8 mouse cellular contexts compared by ENCODE assay signal in genomic region chr7:90029548-90030485, GRCm38 (mm10). TPM values are rescaled to one million over a fixed set of nuclear protein-coding genes. Genes with fewer than 3 reads are reported as not detected.
A peak's percentile ranks its signal among the peaks of the same experiment; 100 is the strongest.
DNase-seq lines count a peak whose midpoint lies in the region; ATAC-seq and TF ChIP-seq lines count a peak whose summit lies in the region.

No protein-coding gene starts in this region.

- H3K9me3 ChIP-seq in hindbrain, embryonic 16.5 days (ENCODE audit: control insufficient read depth, low read length): no peaks in the 10 kb centered on the region
- no peaks in the 10 kb centered on the region for H3K9me3 ChIP-seq in liver, postnatal 0 days (ENCODE audit: low read length)
- no peaks in the 10 kb centered on the region for H3K9me3 ChIP-seq in neural tube, embryonic 14.5 days (ENCODE audit: control insufficient read depth, low read length)

- H3K27me3 ChIP-seq in hindbrain, embryonic 16.5 days (replicated peaks; ENCODE audit: control insufficient read depth, insufficient read depth, low read length): no peaks in the 10 kb centered on the region
- H3K27me3 ChIP-seq in liver, postnatal 0 days (ENCODE audit: insufficient read depth, low read length): no peaks in the 10 kb centered on the region
- no peaks in the 10 kb centered on the region for H3K27me3 ChIP-seq in neural tube, embryonic 14.5 days (ENCODE audit: control insufficient read depth, insufficient read depth, low read length)

- DNase-seq in cerebellum, adult 9-11 months: peak; percentile 58
- peak; percentile 63 for DNase-seq in gastrocnemius, postnatal 14 days
- DNase-seq in liver, postnatal 0 days: no peak
- DNase-seq in right cerebral cortex, adult 18-20 months: no peak
- no peak for DNase-seq in spleen, postnatal 36 days (ENCODE audit: low spot score in 2 of 2)

- peak; percentile 83 for TF ChIP-seq EP300 in liver, postnatal 0 days (IDR thresholded peaks at IDR 0.05; ENCODE audit: low read depth)

- ATAC-seq in hindbrain, embryonic 16.5 days: peak; percentile 78
- peak; percentile 40 for ATAC-seq in liver, postnatal 0 days
- peak; percentile 61 for ATAC-seq in neural tube, embryonic 14.5 days (ENCODE audit: low read depth)

- H3K4me2 ChIP-seq in hindbrain, embryonic 16.5 days (ENCODE audit: low read length): peak overlapping the region; percentile 40
- 0 out of 2 replicates have a peak overlapping the region, but pooled peaks have one; percentile 33 for H3K4me2 ChIP-seq in liver, postnatal 0 days (ENCODE audit: low read depth, low read length)
- peak overlapping the region; percentile 19; the same call in 1 of the 2 replicates for H3K4me2 ChIP-seq in neural tube, embryonic 14.5 days (ENCODE audit: low read depth, low read length)

- peaks cover 58% of the 10 kb centered on the region for H3K4me1 ChIP-seq in bone marrow macrophage, adult 2 months (ENCODE audit: control insufficient read depth, insufficient read depth, low read length)
- peaks cover 20% of the 10 kb centered on the region for H3K4me1 ChIP-seq in hindbrain, embryonic 16.5 days (ENCODE audit: control insufficient read depth, insufficient read depth, low read depth, low read length)
- peaks cover 39% of the 10 kb centered on the region for H3K4me1 ChIP-seq in liver, postnatal 0 days (ENCODE audit: insufficient read depth)
- H3K4me1 ChIP-seq in neural tube, embryonic 14.5 days (ENCODE audit: control insufficient read depth, insufficient read depth, low read length): 0 out of 2 replicates have a peak, but pooled peaks cover 10% of the 10 kb centered on the region

- no peak for TF ChIP-seq POLR2A in bone marrow macrophage, adult 2 months (IDR thresholded peaks at IDR 0.05; ENCODE audit: borderline replicate concordance, low read depth, low read length)

- 33% methylated on average over 20 of the region's 20 CpGs for WGBS in hindbrain, embryonic 16.5 days
- WGBS in liver, postnatal 0 days (ENCODE audit: insufficient replicate concordance): 65% methylated on average over 20 of the region's 20 CpGs
- 52% methylated on average over 20 of the region's 20 CpGs for WGBS in neural tube, embryonic 14.5 days

- H3K27ac ChIP-seq in bone marrow macrophage, adult 2 months (ENCODE audit: insufficient read depth, low read depth, low read length): peak overlapping the region; percentile 35; the same call in 1 of the 2 replicates
- H3K27ac ChIP-seq in hindbrain, embryonic 16.5 days (ENCODE audit: low read depth, low read length): peak overlapping the region; percentile 68
- H3K27ac ChIP-seq in liver, postnatal 0 days (ENCODE audit: low read depth): peak overlapping the region; percentile 87
- H3K27ac ChIP-seq in neural tube, embryonic 14.5 days (ENCODE audit: low read depth, low read length): peak overlapping the region; percentile 61

- intact Hi-C loops in gastrocnemius, postnatal 14 days (cut with DNase I; ENCODE audit: low total_unique reads): no loop called here

- peak overlapping the region; percentile 36 for H3K9ac ChIP-seq in hindbrain, embryonic 16.5 days (ENCODE audit: low read depth, low read length)
- H3K9ac ChIP-seq in liver, postnatal 0 days (replicated peaks): peak overlapping the region; percentile 55
- no peak overlapping the region for H3K9ac ChIP-seq in neural tube, embryonic 14.5 days (replicated peaks; ENCODE audit: low read depth, low read length)

- H3K4me3 ChIP-seq in bone marrow macrophage, adult 2 months (ENCODE audit: insufficient read depth, low read length): no peak overlapping the region
- peak overlapping the region; percentile 6; the same call in 1 of the 2 replicates for H3K4me3 ChIP-seq in hindbrain, embryonic 16.5 days (ENCODE audit: low read length)
- H3K4me3 ChIP-seq in liver, postnatal 0 days (ENCODE audit: low read depth, low read length): no peak overlapping the region
- no peak overlapping the region for H3K4me3 ChIP-seq in neural tube, embryonic 14.5 days (ENCODE audit: low read depth, low read length)

- no peak for TF ChIP-seq CTCF in bone marrow macrophage, adult 2 months (IDR thresholded peaks at IDR 0.05; ENCODE audit: low read depth, low read length)
- no peak for TF ChIP-seq CTCF in liver, postnatal 0 days (IDR thresholded peaks at IDR 0.05; ENCODE audit: low read depth)

- H3K36me3 ChIP-seq in hindbrain, embryonic 16.5 days (ENCODE audit: control insufficient read depth, insufficient read depth, low read length): no peaks in the 10 kb centered on the region
- no peaks in the 10 kb centered on the region for H3K36me3 ChIP-seq in liver, postnatal 0 days (replicated peaks; ENCODE audit: insufficient read depth, low read length)
- no peaks in the 10 kb centered on the region for H3K36me3 ChIP-seq in neural tube, embryonic 14.5 days (ENCODE audit: control insufficient read depth, insufficient read depth, low read length)

RNA-seq across cellular contexts. Expression of gene Eed, which starts 49.0 kb away (rescaled TPM):
- 71.9 and 74.8 TPM in 2 replicates for polyA plus RNA-seq in bone marrow macrophage, adult 2 months (2012; ENCODE audit: insufficient read depth, insufficient read length, missing spikeins)
- total RNA-seq in gastrocnemius, postnatal 14 days (2021): 10 to 100 TPM; 19.1 to 26.6 TPM
- polyA plus RNA-seq in hindbrain, embryonic 16.5 days (2015; fragmentation: Nextera tagmentation; extraction: Ambion mirVana): 24.7 and 24.9 TPM in 2 replicates
- polyA plus RNA-seq in liver, postnatal 0 days (2015; fragmentation: Nextera tagmentation; extraction: Ambion mirVana): 22.3 and 28.3 TPM in 2 replicates
- 30.3 and 32.9 TPM in 2 replicates for polyA plus RNA-seq in neural tube, embryonic 14.5 days (2014; fragmentation: Nextera tagmentation; extraction: Ambion mirVana)

Comparison
In these comparisons a context has a peak if more than half of its experiments do, and no peak if none do; other contexts are left out.
1. H3K27ac ChIP-seq: peak in every context shown above with its lines; median percentile 87 in liver, postnatal 0 days; 68 in hindbrain, embryonic 16.5 days; 61 in neural tube, embryonic 14.5 days; 35 in bone marrow macrophage, adult 2 months.
2. DNase-seq: peak in cerebellum, adult 9-11 months (single experiment) and gastrocnemius, postnatal 14 days (single experiment); none in liver, postnatal 0 days (single experiment), right cerebral cortex, adult 18-20 months (single experiment) and spleen, postnatal 36 days (0 of 2).
3. Peak in every context shown above with its lines, with median percentiles within 50 percentile points of each other: ATAC-seq and H3K4me2 ChIP-seq.